In genomic region chr11:71230684-71231480, GRCm38 (mm10) we compare ENCODE assay signal across 14 mouse cellular contexts. TPM values are rescaled to one million over a fixed set of nuclear protein-coding genes. Genes with fewer than 3 reads are reported as not detected.
A peak's percentile ranks its signal among the peaks of the same experiment; 100 is the strongest.
DNase-seq lines count a peak whose midpoint lies in the region; ATAC-seq and TF ChIP-seq lines count a peak whose summit lies in the region.
"Had no signal": no experiment of that assay in that cellular context is flagged by ENCODE, and none has a peak within 500 bp of the region (broad histone marks: within the 10 kb centered on the region; RNA-seq: fewer than 3 reads in every experiment).

TSS of gene Nlrp1b (minus strand) at chr11:71230733.

- intact Hi-C loops in heart, postnatal 36 days (cut with DNase I) = no loop called here

- no peaks in the 10 kb centered on the region for H3K27me3 ChIP-seq in lung, embryonic 14.5 days (ENCODE audit: insufficient read depth, low read length)
- no peaks in the 10 kb centered on the region for H3K27me3 ChIP-seq in small intestine, adult 2 months (ENCODE audit: control insufficient read depth, insufficient read depth, low read length)
- H3K27me3 ChIP-seq in intestine, embryonic 15.5 days (replicated peaks) = no peaks in the 10 kb centered on the region
- H3K27me3 ChIP-seq in forebrain, embryonic 14.5 days (replicated peaks; ENCODE audit: control insufficient read depth, insufficient read depth, low read length) = no peaks in the 10 kb centered on the region
- H3K27me3 ChIP-seq: forebrain, embryonic 15.5 days had no signal

- H3K36me3 ChIP-seq in lung, embryonic 14.5 days (ENCODE audit: insufficient read depth) = no peaks in the 10 kb centered on the region
- no peaks in the 10 kb centered on the region for H3K36me3 ChIP-seq in small intestine, adult 2 months (ENCODE audit: control insufficient read depth, insufficient read depth, low read length)
- no peaks in the 10 kb centered on the region for H3K36me3 ChIP-seq in intestine, embryonic 15.5 days
- H3K36me3 ChIP-seq in forebrain, embryonic 14.5 days (ENCODE audit: control insufficient read depth, insufficient read depth, low read length) = no peaks in the 10 kb centered on the region
- H3K36me3 ChIP-seq: forebrain, embryonic 15.5 days had no signal

- WGBS in lung, embryonic 14.5 days = 54% methylated on average over 2 of the region's 2 CpGs
- 66% methylated on average over 2 of the region's 2 CpGs for WGBS in small intestine, adult 2 months
- WGBS in intestine, embryonic 15.5 days = 63% methylated on average over 2 of the region's 2 CpGs
- 87% methylated on average over 2 of the region's 2 CpGs for WGBS in forebrain, embryonic 14.5 days

- no peak within 1 kb of the TSS for H3K27ac ChIP-seq in lung, embryonic 14.5 days (ENCODE audit: low read depth)
- peak within 1 kb of the TSS; percentile 39 for H3K27ac ChIP-seq in small intestine, adult 2 months (ENCODE audit: insufficient read depth, low read depth, low read length)
- H3K27ac ChIP-seq in intestine, embryonic 15.5 days = no peak within 1 kb of the TSS
- no peak within 1 kb of the TSS for H3K27ac ChIP-seq in forebrain, embryonic 14.5 days (ENCODE audit: low read depth, low read length)
- H3K27ac ChIP-seq: forebrain, embryonic 15.5 days; liver, embryonic 14.5 days had no signal

- DNase-seq in heart, adult 9 months (ENCODE audit: low spot score in 2 of 2) = peak; percentile 11 to 51
- DNase-seq in heart, postnatal 36 days = no peak
- DNase-seq in right cerebral cortex, postnatal 10 days (ENCODE audit: low spot score in 2 of 2) = peak; percentile 24 to 25
- no peak for DNase-seq in right cerebral cortex, postnatal 4 days
- peak; percentile 28 for DNase-seq in lung, embryonic 14.5 days
- DNase-seq in forebrain, embryonic 14.5 days (ENCODE audit: low spot score) = no peak
- DNase-seq: cerebellum, postnatal 25 days; right cerebral cortex, postnatal 14 days; thymus, postnatal 36 days had no signal

- TF ChIP-seq CTCF in lung, embryonic 14.5 days (IDR thresholded peaks at IDR 0.05; ENCODE audit: low read depth) = no peak
- no peak for TF ChIP-seq CTCF in small intestine, adult 2 months (IDR thresholded peaks at IDR 0.05; ENCODE audit: extremely low read depth, insufficient read length, insufficient replicate concordance, low read depth, low read length)

- ATAC-seq in lung, embryonic 14.5 days (ENCODE audit: insufficient read depth) = no peak
- ATAC-seq in intestine, embryonic 15.5 days = no peak
- ATAC-seq in forebrain, embryonic 14.5 days = no peak
- ATAC-seq: forebrain, embryonic 15.5 days had no signal

- no peak within 1 kb of the TSS for H3K4me3 ChIP-seq in lung, embryonic 14.5 days (ENCODE audit: low read depth, low read length)
- H3K4me3 ChIP-seq in small intestine, adult 2 months (ENCODE audit: low read depth, low read length) = no peak within 1 kb of the TSS
- H3K4me3 ChIP-seq in intestine, embryonic 15.5 days (replicated peaks) = no peak within 1 kb of the TSS
- no peak within 1 kb of the TSS for H3K4me3 ChIP-seq in forebrain, embryonic 14.5 days (ENCODE audit: low read depth, low read length)
- H3K4me3 ChIP-seq: forebrain, embryonic 15.5 days had no signal

- no peak within 1 kb of the TSS for H3K9ac ChIP-seq in lung, embryonic 14.5 days
- H3K9ac ChIP-seq in intestine, embryonic 15.5 days = no peak within 1 kb of the TSS
- no peak within 1 kb of the TSS for H3K9ac ChIP-seq in forebrain, embryonic 14.5 days (ENCODE audit: low read length)
- H3K9ac ChIP-seq: forebrain, embryonic 15.5 days; liver, embryonic 14.5 days had no signal

- no peaks in the 10 kb centered on the region for H3K9me3 ChIP-seq in lung, embryonic 14.5 days (ENCODE audit: low read depth, low read length)
- no peaks in the 10 kb centered on the region for H3K9me3 ChIP-seq in intestine, embryonic 15.5 days
- H3K9me3 ChIP-seq in forebrain, embryonic 14.5 days (replicated peaks; ENCODE audit: control insufficient read depth, low read length) = no peaks in the 10 kb centered on the region
- H3K9me3 ChIP-seq: forebrain, embryonic 15.5 days had no signal

- H3K4me2 ChIP-seq in lung, embryonic 14.5 days = no peak within 1 kb of the TSS
- no peak within 1 kb of the TSS for H3K4me2 ChIP-seq in intestine, embryonic 15.5 days (replicated peaks)
- H3K4me2 ChIP-seq in forebrain, embryonic 14.5 days (ENCODE audit: low read length) = no peak within 1 kb of the TSS
- H3K4me2 ChIP-seq: forebrain, embryonic 15.5 days had no signal

- H3K4me1 ChIP-seq in lung, embryonic 14.5 days (ENCODE audit: insufficient read depth) = no peaks in the 10 kb centered on the region
- peaks cover 6% of the 10 kb centered on the region; the same call in 1 of the 2 replicates for H3K4me1 ChIP-seq in small intestine, adult 2 months (ENCODE audit: control insufficient read depth, insufficient read depth, insufficient read length, low read length)
- no peaks in the 10 kb centered on the region for H3K4me1 ChIP-seq in intestine, embryonic 15.5 days (replicated peaks)
- no peaks in the 10 kb centered on the region for H3K4me1 ChIP-seq in forebrain, embryonic 14.5 days (ENCODE audit: control insufficient read depth, insufficient read depth, low read length)
- H3K4me1 ChIP-seq: forebrain, embryonic 15.5 days had no signal

- no peak for TF ChIP-seq POLR2A in small intestine, adult 2 months (IDR thresholded peaks at IDR 0.05; ENCODE audit: low read depth, low read length)

RNA-seq across cellular contexts. Expression of gene Nlrp1b, which starts in this region (rescaled TPM):
- under 1 TPM in 1 of 2 experiments, not detected in 1; 0.17 TPM for total RNA-seq in heart, postnatal 36 days (2021)
- polyA plus RNA-seq in lung, embryonic 14.5 days (2014; fragmentation: Nextera tagmentation; extraction: Ambion mirVana) = 0.05 TPM in 2 replicates
- 0.05 and 1.4 TPM in 2 replicates for polyA plus RNA-seq in small intestine, adult 2 months (2012; rRNA removed)
- polyA plus RNA-seq in intestine, embryonic 15.5 days (2015; fragmentation: Nextera tagmentation; extraction: Ambion mirVana) = 0.10 and 0.21 TPM in 2 replicates
- polyA plus RNA-seq in forebrain, embryonic 14.5 days (2014; fragmentation: Nextera tagmentation; extraction: Ambion mirVana) = not detected in 2 replicates
- polyA plus RNA-seq: forebrain, embryonic 15.5 days; heart, embryonic 14.5 days had no signal

Comparison
In these comparisons a context has a peak if more than half of its experiments do, and no peak if none do; other contexts are left out.
1. DNase-seq: peak in heart, adult 9 months (2 of 2) and right cerebral cortex, postnatal 10 days (2 of 2); none in heart, postnatal 36 days (0 of 2), right cerebral cortex, postnatal 4 days (single experiment) and forebrain, embryonic 14.5 days (single experiment).
2. Peak in DNase-seq in lung, embryonic 14.5 days; RNA of the gene not detected or under 1 TPM.